Mouse (Mus musculus): ENCODE measurements around the gene Phf1.
"Not testable (repeated sequence)": the region's sequence is repeated elsewhere in the genome, so short reads cannot be mapped to it uniquely, and the experiment has no call there.

The Phf1 gene
- long read RNA-seq, experiment 1, partial matches to known transcripts, result 0 of 4 reads
- long read RNA-seq, experiment 1, other reads (novel, unspliced or antisense), result 3 of 4 reads
- long read RNA-seq, experiment 2, partial matches to known transcripts, result 1 of 3 reads
- long read RNA-seq, experiment 2, other reads (novel, unspliced or antisense), result 2 of 3 reads

GRCm38 (mm10) chr17:26932839-26933398 is at the start of gene Phf1:
Gene Phf1, plus strand, starts transcription at chr17:26933052.
- intact Hi-C loops (cut with DNase I), result no loop called here

- intact Hi-C loops (cut with DNase I), result loop anchor here (10.0 kb wide), 1 partner anchor 419 kb away; no protein-coding TSS in a partner anchor
Observed at GRCm38 (mm10) chr17:26883585-26883984, 49.3 kb upstream of the Phf1 start.

DNA sequence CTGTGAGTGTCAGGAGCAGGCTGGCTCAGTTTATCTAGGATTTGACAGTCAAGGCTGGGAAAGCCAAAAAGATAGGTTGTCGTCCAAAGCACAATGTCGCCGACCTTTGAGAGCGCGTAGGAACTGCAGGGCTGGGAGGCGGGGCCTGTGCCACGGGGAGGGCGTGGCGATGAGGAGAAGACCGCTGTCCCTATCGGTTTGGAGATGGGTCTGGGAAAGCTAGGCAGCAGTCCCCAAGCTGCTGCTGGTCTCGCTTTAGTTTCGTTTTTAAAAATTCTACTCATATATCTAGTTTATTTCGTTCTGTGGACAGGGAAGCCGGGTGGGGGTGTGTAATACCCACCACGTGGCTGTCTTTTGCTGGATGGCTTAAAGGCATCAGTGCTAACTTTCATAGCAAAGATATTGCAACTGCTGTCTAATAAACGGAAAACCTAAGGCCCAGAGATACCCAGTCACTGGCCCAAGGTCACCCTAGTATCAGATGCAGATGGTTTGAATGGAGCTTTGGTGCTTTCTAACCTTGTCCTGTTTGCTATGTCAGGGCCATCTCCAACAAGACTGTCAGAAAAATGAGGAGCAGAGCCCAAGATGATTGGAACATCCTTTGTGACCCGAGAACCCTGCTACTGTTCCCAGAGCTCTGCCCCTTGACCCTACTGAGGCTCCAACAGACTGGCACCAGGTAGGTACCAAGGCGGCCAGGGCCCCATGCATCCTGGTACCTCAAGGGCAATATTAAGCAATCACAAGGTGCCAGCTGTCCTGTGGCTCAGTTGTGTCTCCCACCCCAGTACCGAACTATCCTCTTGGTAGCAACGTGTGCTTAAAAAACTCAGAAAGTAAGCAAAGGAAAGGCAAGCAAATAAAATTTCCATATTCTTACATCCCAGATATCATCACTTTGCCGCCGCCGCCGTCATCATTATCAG is 47.6 kb upstream of the Phf1 start:
- intact Hi-C loops (cut with DNase I), result loop anchor here (2.0 to 10.0 kb wide), 3 partner anchors 90 to 420 kb away; no protein-coding TSS in a partner anchor

DNA sequence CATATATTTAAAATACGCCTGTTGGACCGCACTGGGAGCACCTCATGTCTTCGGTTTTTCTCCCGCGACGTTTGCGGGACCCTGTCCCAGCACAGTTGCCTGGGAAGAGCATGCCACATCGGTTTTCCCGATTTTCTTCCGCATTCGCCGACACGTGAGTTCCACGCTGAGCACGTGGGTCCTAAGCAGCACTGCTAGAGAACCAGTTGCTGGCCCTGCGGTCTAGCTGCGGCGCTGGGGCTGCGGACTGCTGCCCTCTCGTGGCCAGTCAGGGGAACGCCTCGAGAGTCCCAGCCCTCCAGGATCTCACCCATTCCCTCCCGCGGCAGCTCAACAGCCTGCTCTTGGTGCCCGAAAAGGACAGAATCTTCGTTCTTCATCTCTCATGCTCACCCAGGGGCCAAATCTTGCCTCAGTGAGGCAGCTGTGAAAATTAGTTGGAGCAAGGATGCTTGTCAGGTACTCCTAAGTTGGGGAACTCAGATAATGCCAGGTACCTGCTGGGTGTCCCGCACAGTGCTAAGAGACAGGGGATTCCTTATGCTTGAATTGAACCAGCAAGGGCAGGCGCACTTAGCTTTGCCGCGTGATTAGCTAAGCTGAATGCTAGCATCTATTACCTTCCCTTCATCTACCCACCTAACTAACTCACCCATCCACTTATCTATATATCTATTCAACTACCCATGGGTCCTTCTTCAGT is 46.7 kb upstream of the Phf1 start:
- intact Hi-C loops (cut with DNase I), result loop anchor here (5.0 to 10.0 kb wide), 2 partner anchors 229 to 421 kb away; no protein-coding TSS in a partner anchor

DNA sequence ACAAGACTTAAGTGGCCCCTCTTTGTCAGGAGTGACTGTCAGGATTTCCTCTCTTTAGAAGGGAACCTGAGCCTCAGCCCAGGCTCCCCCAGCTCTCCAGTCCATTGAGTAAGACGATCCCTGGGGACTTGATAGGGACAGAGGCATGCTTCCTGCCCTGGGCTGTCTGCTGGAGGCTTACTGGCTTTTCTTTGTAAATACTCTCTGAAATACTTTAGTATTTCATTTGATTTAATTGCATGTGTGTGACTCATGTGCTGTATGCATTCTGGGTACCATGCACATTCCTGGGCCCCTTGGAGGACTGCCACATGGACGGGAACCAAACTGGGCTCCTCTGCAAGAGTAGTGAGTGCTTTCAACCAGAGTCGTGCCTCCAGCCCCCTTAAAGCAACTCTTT is 44.9 kb upstream of the Phf1 start:
- intact Hi-C loops (cut with DNase I), result loop anchor here (5.0 to 10.0 kb wide), 2 partner anchors 231 to 423 kb away; no protein-coding TSS in a partner anchor

DNA sequence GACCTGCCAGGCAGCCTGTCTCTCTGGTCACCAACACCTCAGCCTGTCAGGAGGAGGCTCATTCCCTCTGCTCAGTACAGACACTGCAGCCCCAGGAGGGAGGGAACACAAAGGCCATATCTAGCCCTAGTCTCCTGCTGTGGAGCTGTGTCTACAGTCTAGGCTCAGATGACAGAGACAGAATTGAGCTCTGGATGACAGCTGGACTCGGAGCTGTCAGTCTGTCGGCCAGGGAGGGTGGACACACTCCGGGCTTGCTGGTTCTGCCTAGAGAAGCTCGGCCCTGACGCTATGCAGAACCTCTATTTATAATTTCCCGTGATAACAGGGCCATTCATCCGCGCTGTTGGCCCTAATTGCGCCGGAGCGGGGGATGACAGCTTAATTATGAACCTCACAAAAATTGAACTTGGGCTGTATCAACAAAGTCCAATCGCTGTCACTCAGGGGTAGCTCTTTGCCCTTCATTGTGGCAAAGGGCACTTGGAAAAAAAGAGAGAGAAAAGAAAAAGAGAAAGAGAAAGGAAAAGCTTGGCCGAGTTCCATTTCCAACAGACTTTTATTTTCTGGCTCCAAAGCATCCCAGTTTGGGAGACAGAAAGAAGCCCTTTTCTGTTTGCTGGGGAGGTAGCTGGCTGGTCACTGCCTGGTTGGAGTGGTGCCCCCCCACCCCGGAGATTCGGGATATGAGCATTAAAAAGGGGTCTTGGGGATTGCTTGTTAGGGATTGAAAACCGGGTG is 40.0 kb upstream of the Phf1 start:
- intact Hi-C loops (cut with DNase I), result no loop called here

DNA sequence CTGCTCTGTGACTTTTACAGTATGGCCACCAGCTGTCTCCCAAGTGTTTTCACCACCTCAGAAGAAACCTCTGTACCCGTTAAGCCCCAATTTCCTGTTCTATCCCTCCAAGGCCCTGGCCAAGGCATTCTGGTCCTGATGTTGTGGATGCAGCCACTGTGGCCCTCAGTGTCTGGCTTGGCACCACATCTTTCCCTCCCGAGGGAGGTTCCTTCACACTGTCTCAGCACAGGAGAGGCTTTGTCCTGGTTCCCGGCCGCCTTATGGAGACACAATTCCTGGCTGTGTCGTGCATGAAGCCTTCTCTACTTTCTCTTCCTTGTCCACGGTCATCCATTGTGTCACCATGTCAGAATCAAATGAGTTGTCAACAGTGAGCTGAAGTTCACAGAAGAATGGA is 39.4 kb upstream of the Phf1 start:
- intact Hi-C loops (cut with DNase I), result no loop called here

- intact Hi-C loops (cut with DNase I), result no loop called here
Observed at GRCm38 (mm10) chr17:26894342-26894741, 38.5 kb upstream of the Phf1 start.

DNA sequence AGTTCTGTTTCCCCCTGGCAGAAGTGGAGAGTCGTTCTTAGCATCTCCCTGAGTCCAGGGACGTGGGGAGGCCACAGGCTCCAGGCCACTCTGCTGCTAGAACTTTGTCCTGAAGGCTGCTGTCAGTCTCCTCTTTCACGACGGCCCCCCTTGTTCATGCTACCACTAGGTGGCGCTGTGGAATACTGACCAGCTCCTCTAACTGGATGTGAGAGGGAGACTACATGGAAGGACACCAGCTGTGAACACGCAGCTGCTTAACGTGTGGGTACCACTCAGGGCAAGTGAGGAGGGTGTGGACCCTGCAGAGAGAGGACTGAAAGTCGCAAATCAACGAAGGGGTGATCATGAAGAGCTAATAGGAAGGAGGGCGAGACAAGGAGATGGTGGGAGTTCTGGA is 37.3 kb upstream of the Phf1 start:
- intact Hi-C loops (cut with DNase I), result no loop called here

DNA sequence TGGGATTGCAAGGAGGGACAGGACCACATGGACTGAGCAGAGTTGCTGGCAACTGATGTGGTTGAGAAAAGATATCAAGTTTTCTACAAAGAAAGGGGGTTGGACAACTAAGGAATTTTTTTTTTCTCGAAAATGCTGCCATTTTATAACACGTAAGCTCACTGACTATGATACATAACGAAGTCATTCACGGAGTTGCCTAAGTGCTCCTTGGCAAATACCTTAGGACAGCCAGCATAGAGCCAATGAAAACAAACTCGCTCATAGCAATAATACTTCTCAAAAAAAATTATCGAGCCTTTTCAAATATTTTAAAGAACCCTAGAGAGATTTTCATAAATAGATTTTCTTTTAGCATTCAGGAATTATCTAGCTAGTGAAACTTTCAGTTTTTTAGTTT is 31.9 kb upstream of the Phf1 start:
- intact Hi-C loops (cut with DNase I), result no loop called here

- intact Hi-C loops (cut with DNase I), result no loop called here
Observed at GRCm38 (mm10) chr17:26904320-26904719, 28.5 kb upstream of the Phf1 start.

DNA sequence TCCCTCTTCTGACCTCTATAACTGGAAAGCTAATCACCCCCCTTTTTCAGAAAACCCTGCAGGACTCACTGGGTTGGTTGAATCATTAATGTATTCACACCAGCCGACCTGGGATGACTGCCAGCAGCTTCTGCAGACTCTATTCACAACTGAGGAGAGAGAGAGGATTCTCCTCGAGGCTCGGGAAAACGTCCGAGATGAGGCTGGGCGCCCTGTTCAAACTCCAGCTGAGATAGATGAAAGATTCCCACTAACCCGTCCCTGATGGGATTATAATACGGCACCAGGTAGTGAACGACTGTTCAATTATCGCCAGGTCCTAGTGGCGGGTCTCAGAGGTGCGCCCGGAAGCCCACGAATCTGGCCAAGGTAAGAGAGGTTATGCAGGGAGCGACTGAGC is 25.3 kb upstream of the Phf1 start:
- intact Hi-C loops (cut with DNase I), result not testable (repeated sequence)

DNA sequence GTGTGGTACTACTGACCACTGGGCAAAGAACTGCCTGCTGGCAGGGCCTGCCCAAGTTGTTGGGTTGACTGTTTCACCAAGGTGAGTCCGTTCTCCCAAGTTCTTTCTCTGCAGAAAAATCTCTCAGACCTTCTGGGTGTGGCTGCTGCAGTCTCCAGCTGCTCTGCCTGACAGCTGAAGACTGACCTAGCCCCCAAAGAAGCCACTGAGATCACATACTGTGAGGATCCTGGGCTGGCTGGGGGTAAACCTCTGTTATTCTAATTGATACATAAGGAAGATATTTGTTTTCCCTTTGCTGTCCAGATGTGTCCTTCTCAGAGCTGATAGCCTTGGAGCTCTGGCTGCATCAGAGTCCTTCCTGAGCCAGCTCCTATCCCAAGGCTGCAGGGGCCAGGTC is 17.6 kb upstream of the Phf1 start:
- intact Hi-C loops (cut with DNase I), result loop anchor here (10.0 kb wide), 1 partner anchor 60 kb away; the partner anchor contains the start of gene Zbtb9

DNA sequence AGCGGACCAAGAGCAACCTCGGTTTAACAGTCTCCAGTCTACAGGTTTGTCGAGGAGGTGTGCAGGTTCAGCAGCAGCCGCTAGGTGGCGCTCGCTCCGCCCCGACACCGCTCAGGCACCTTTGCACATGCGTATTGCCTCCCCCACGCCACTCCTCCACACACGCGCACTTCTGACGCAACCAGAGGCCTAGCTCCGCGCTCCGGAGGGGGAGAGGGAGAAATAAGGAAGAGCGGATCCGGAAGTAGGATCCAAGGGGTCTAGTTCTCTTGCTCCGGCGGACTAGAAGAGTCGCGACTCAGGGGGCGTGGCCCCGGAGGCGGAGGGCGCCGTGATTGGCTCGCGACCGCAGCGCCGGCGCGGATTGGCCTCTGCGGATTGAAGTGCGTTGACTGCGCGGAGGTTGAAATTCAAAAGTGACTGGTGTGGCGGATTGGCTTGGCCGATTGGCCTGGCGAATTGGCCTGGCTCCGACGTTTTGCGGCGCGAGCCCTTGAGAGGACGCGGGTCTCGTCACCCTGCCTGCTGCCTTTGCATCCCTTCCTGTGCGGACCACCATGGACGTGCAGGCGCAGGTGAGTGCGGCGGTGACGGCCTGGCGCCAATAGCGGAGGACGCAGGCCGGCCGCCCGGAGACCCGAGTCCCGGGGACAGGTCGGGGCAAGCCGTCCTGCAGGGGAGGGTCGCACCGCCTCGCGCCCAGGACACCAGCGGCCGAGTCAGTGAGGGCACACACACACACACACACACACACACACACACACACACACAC is 16.0 kb upstream of the Phf1 start, which contains the start of gene Kifc5b:
Gene Kifc5b, plus strand, starts transcription at position 381 of the 772 bp plus-strand sequence.
- intact Hi-C loops (cut with DNase I), result loop anchor here (10.0 kb wide), 1 partner anchor 58 kb away; the partner anchor contains the start of gene Zbtb9

DNA sequence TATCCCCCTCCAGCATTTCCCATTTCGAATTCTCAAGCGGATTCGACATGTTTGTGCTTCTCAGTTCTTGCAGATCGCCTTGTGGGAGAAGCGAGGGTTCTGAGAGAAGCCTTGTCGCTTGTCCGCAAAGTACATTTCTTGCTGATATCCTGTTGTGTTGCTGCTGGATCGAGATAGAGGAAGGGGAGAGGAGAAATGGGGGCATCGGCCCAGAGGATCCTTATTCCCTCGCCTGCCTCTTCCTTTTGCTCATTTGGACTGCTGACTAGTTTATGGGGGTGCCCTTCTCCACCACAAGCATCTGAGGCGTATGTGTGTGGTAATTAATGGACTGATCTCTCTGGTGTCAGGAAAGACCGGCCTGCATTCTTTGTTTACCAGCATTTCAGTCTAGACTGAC is 15.3 kb upstream of the Phf1 start:
- intact Hi-C loops (cut with DNase I), result loop anchor here (10.0 kb wide), 1 partner anchor 57 kb away; the partner anchor contains the start of gene Zbtb9

- intact Hi-C loops (cut with DNase I), result loop anchor here (10.0 kb wide), 1 partner anchor 56 kb away; the partner anchor contains the start of gene Zbtb9
Observed at GRCm38 (mm10) chr17:26918343-26918742, 14.5 kb upstream of the Phf1 start.

DNA sequence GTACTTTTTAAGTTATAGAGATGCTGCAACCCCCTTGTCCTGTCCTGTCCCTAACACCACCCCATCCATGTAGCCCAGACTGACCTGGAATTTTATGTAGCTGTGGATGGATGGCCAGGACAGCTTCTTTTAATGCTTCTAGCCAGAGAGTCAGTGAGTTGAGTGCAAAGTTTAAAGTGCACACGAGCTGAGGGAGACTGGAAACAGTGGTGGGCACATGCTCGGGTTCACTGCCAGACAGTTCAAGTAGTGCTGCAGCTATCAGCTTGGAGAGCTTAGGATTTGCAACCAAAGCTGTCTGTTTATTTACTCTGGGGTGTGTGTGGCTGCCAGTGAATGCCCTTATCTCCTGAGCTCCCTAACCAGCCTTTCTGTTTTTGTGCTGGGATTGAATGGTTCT is 13.3 kb upstream of the Phf1 start:
- intact Hi-C loops (cut with DNase I), result loop anchor here (10.0 kb wide), 1 partner anchor 55 kb away; the partner anchor contains the start of gene Zbtb9

GRCm38 (mm10) chr17:26922368-26922767 is 10.5 kb upstream of the Phf1 start:
- intact Hi-C loops (cut with DNase I), result not testable (repeated sequence)

DNA sequence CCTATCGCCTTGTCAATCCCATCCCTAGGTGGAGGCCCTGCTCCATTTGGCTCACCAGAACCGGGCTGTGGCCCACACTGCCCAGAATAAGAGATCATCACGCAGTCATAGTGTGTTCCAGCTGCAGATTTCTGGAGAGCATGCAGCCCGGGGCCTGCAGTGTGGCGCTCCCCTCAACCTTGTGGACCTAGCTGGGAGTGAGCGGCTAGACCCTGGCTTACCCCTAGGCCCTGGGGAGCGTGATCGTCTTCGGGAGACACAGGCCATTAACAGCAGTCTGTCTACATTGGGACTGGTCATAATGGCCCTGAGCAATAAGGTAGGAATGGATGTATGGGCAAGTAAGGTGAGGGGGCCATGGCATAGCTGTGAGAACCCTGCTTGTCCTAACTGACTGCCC is 7.4 kb upstream of the Phf1 start:
- intact Hi-C loops (cut with DNase I), result not testable (repeated sequence)
